In genomic region chr16:85001939-85002556, GRCm38 (mm10) we compare ENCODE assay signal across 13 mouse cellular contexts.
DNase-seq lines count a peak whose midpoint lies in the region; ATAC-seq lines count a peak whose summit lies in the region.
"Had no signal": no experiment of that assay in that cellular context is flagged by ENCODE, and none has a peak within 500 bp of the region (broad histone marks: within the 10 kb centered on the region; RNA-seq: fewer than 3 reads in every experiment).

No protein-coding gene starts in this region.

- H3K27ac ChIP-seq in forebrain, embryonic 16.5 days (ENCODE audit: low read length): peak overlapping the region; percentile 67
- H3K27ac ChIP-seq in liver, embryonic 12.5 days: no peak overlapping the region
- H3K27ac ChIP-seq: embryonic facial prominence, embryonic 12.5 days; heart, embryonic 10.5 days; macrophage had no signal

- H3K36me3 ChIP-seq in forebrain, embryonic 16.5 days (ENCODE audit: control insufficient read depth, insufficient read depth): 0 out of 2 replicates have a peak, but pooled peaks cover 3% of the 10 kb centered on the region
- H3K36me3 ChIP-seq in liver, embryonic 12.5 days: 0 out of 2 replicates have a peak, but pooled peaks cover 5% of the 10 kb centered on the region

- no peaks in the 10 kb centered on the region for H3K9me3 ChIP-seq in forebrain, embryonic 16.5 days (ENCODE audit: control insufficient read depth, low read length)
- no peaks in the 10 kb centered on the region for H3K9me3 ChIP-seq in liver, embryonic 12.5 days (replicated peaks)
- H3K9me3 ChIP-seq: embryonic facial prominence, embryonic 12.5 days; heart, embryonic 10.5 days had no signal

- H3K27me3 ChIP-seq in forebrain, embryonic 16.5 days (replicated peaks; ENCODE audit: control insufficient read depth, insufficient read depth, low read length): no peaks in the 10 kb centered on the region
- H3K27me3 ChIP-seq in liver, embryonic 12.5 days (replicated peaks): no peaks in the 10 kb centered on the region
- H3K27me3 ChIP-seq: embryonic facial prominence, embryonic 12.5 days had no signal

- H3K9ac ChIP-seq in forebrain, embryonic 16.5 days (replicated peaks; ENCODE audit: low read depth, low read length): no peak overlapping the region
- H3K9ac ChIP-seq in liver, embryonic 12.5 days: no peak overlapping the region
- H3K9ac ChIP-seq: embryonic facial prominence, embryonic 12.5 days had no signal

- no peak overlapping the region for H3K4me2 ChIP-seq in forebrain, embryonic 16.5 days (ENCODE audit: low read length)
- no peak overlapping the region for H3K4me2 ChIP-seq in liver, embryonic 12.5 days
- H3K4me2 ChIP-seq: embryonic facial prominence, embryonic 12.5 days; liver, embryonic 11.5 days had no signal

- peaks cover 2% of the 10 kb centered on the region; the same call in 1 of the 2 replicates for H3K4me1 ChIP-seq in forebrain, embryonic 16.5 days (replicated peaks; ENCODE audit: control insufficient read depth, insufficient read depth, low read length)
- no peaks in the 10 kb centered on the region for H3K4me1 ChIP-seq in liver, embryonic 12.5 days
- H3K4me1 ChIP-seq: embryonic facial prominence, embryonic 12.5 days; heart, embryonic 10.5 days had no signal

- ATAC-seq in cerebellum, adult (ENCODE audit: insufficient number of reproducible peaks, low FRiP score, low TSS enrichment): peak; percentile 73
- ATAC-seq in forebrain, embryonic 16.5 days: peak; percentile 46
- no peak for ATAC-seq in liver, embryonic 12.5 days

- no peak overlapping the region for H3K4me3 ChIP-seq in forebrain, embryonic 16.5 days (replicated peaks; ENCODE audit: low read length)
- no peak overlapping the region for H3K4me3 ChIP-seq in liver, embryonic 12.5 days
- H3K4me3 ChIP-seq: embryonic facial prominence, embryonic 12.5 days; heart, embryonic 10.5 days had no signal

- 58% methylated on average over 5 of the region's 5 CpGs for WGBS in forebrain, embryonic 16.5 days
- 75% methylated on average over 5 of the region's 5 CpGs for WGBS in liver, embryonic 12.5 days (ENCODE audit: insufficient replicate concordance)

- peak; percentile 16 for DNase-seq in Muller cell, postnatal 12 days (ENCODE audit: inconsistent ontology term)
- peak; percentile 81 to 85 for DNase-seq in left cerebral cortex, adult 18-20 months (ENCODE audit: low spot score in 2 of 2)
- DNase-seq in neural tube, embryonic 10.5 days (ENCODE audit: extremely low spot score, low spot score): no peak
- DNase-seq in thymus, postnatal 14 days: no peak
- no peak for DNase-seq in adrenal gland, postnatal 14 days
- DNase-seq: kidney, postnatal 25 days had no signal

Comparison
In these comparisons a context has a peak if more than half of its experiments do, and no peak if none do; other contexts are left out.
1. DNase-seq: peak in Muller cell, postnatal 12 days (single experiment) and left cerebral cortex, adult 18-20 months (2 of 2); none in neural tube, embryonic 10.5 days (single experiment), thymus, postnatal 14 days (single experiment) and adrenal gland, postnatal 14 days (single experiment).